Mouse (Mus musculus): ENCODE results near the gene Efna5. TPM values are rescaled to one million over a fixed set of nuclear protein-coding genes. Genes with fewer than 3 reads are reported as not detected.
A peak's percentile ranks its signal among the peaks of the same experiment; 100 is the strongest.

Efna5 gene
- total and polyA plus RNA-seq, 2 experiments, result 0.94 to 2.1 TPM

- Histone ChIP-seq H3K79me2 (ENCODE audit: control insufficient read depth, insufficient read depth, low read length) (no peaks in the 10 kb centered on the region), H3K4me1 (ENCODE audit: control insufficient read depth, insufficient read depth, low read length) (peaks cover 3% of the 10 kb centered on the region; the same call in 1 of the 2 replicates), H3K4me3 (ENCODE audit: insufficient read depth, low read depth, low read length) (peak overlapping the region; percentile 64), H3K27me3 (ENCODE audit: control insufficient read depth, insufficient read depth, low read length) (peaks cover 16% of the 10 kb centered on the region), H3K36me3 (ENCODE audit: control insufficient read depth, insufficient read depth, low read length) (no peaks in the 10 kb centered on the region), H3K27ac (replicated peaks; ENCODE audit: insufficient read depth, low read depth, low read length) (no peak overlapping the region), H3K9ac (ENCODE audit: low read depth, low read length) (peak overlapping the region; percentile 33; the same call in 1 of the 2 replicates)
- no peak for DNase-seq (ENCODE audit: extremely low read depth, low read depth, low spot score)
- WGBS, result 3% methylated on average over 45 of the region's 45 CpGs
- TF ChIP-seq POLR2A (IDR thresholded peaks at IDR 0.05; ENCODE audit: extremely low read depth, insufficient read depth, low read length) (no peak), CTCF (IDR thresholded peaks at IDR 0.05; ENCODE audit: low read depth, low read length) (no peak)
Observed at GRCm38 (mm10) chr17:62879526-62880310, 1.4 kb downstream of the Efna5 start.

- WGBS, result 20% methylated on average over 3 of the region's 3 CpGs
- DNase-seq (ENCODE audit: extremely low read depth, low read depth, low spot score), result peak; percentile 31
- Histone ChIP-seq H3K4me3 (ENCODE audit: insufficient read depth, low read depth, low read length) (no peak overlapping the region), H3K27me3 (ENCODE audit: control insufficient read depth, insufficient read depth, low read length) (peaks cover 8% of the 10 kb centered on the region; the same call in 1 of the 2 replicates), H3K9ac (ENCODE audit: low read depth, low read length) (no peak overlapping the region), H3K36me3 (ENCODE audit: control insufficient read depth, insufficient read depth, low read length) (no peaks in the 10 kb centered on the region), H3K79me2 (ENCODE audit: control insufficient read depth, insufficient read depth, low read length) (no peaks in the 10 kb centered on the region), H3K4me1 (ENCODE audit: control insufficient read depth, insufficient read depth, low read length) (no peaks in the 10 kb centered on the region), H3K27ac (replicated peaks; ENCODE audit: insufficient read depth, low read depth, low read length) (no peak overlapping the region)
- TF ChIP-seq CTCF (IDR thresholded peaks at IDR 0.05; ENCODE audit: low read depth, low read length), result no peak
- TF ChIP-seq POLR2A (IDR thresholded peaks at IDR 0.05; ENCODE audit: extremely low read depth, insufficient read depth, low read length), result no peak
Observed at GRCm38 (mm10) chr17:62875727-62876126, 5.4 kb downstream of the Efna5 start.

DNA sequence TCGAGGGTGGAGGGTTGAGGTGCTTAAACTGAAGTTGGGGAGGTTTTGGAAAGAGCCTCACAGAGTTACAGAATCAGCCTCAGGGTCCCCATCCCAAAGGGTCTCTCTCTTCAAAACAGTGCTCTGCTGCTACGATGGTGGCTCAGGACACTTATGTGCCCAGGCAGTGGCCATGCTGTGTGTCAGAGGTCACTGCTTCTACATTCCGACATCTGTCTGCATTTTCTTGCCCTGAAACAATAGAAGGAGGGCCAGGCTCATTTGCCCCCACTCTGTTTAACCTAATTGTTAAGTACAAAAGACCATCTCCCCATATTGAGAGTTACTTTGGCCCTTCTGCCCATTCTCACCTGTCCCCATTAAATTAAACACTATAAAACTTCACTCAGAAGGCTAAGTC, 9.2 kb downstream of the Efna5 start:
- Histone ChIP-seq H3K36me3 (ENCODE audit: control insufficient read depth, insufficient read depth, low read length) (no peaks in the 10 kb centered on the region), H3K4me1 (ENCODE audit: control insufficient read depth, insufficient read depth, low read length) (no peaks in the 10 kb centered on the region), H3K27me3 (ENCODE audit: control insufficient read depth, insufficient read depth, low read length) (no peaks in the 10 kb centered on the region), H3K9ac (ENCODE audit: low read depth, low read length) (no peak overlapping the region), H3K27ac (replicated peaks; ENCODE audit: insufficient read depth, low read depth, low read length) (no peak overlapping the region), H3K79me2 (ENCODE audit: control insufficient read depth, insufficient read depth, low read length) (no peaks in the 10 kb centered on the region), H3K4me3 (ENCODE audit: insufficient read depth, low read depth, low read length) (no peak overlapping the region)
- no peak for DNase-seq (ENCODE audit: extremely low read depth, low read depth, low spot score)
- TF ChIP-seq POLR2A (IDR thresholded peaks at IDR 0.05; ENCODE audit: extremely low read depth, insufficient read depth, low read length), result no peak
- no peak for TF ChIP-seq CTCF (IDR thresholded peaks at IDR 0.05; ENCODE audit: low read depth, low read length)
- 53% methylated on average over 3 of the region's 3 CpGs for WGBS

DNA sequence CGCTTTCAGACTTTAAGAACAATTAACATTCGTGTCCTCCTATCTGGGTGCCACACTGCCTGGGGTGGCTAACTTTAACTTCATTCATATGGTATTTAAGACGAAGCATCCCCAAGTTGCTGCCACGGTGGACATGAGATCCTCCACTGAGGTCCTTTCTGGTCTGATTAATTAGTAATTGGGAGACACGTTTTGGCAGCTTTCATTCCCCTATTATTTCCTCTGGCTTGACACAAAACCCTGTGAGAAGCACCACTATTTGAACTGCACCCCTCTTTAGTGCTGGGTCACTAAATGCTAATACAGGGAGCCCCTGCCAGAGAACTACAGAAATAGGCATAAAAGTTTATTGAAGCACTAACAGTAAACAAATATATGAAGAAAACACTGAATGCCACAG, 9.9 kb downstream of the Efna5 start:
- no peaks in the 10 kb centered on the region for H3K79me2 ChIP-seq (ENCODE audit: control insufficient read depth, insufficient read depth, low read length)
- H3K4me1 ChIP-seq (ENCODE audit: control insufficient read depth, insufficient read depth, low read length), result no peaks in the 10 kb centered on the region
- DNase-seq (ENCODE audit: extremely low read depth, low read depth, low spot score), result no peak
- no peak overlapping the region for H3K4me3 ChIP-seq (ENCODE audit: insufficient read depth, low read depth, low read length)
- H3K9ac ChIP-seq (ENCODE audit: low read depth, low read length), result no peak overlapping the region
- H3K27me3 ChIP-seq (ENCODE audit: control insufficient read depth, insufficient read depth, low read length), result no peaks in the 10 kb centered on the region
- WGBS, result 70% methylated on average over 5 of the region's 5 CpGs
- H3K36me3 ChIP-seq (ENCODE audit: control insufficient read depth, insufficient read depth, low read length), result no peaks in the 10 kb centered on the region
- H3K27ac ChIP-seq (replicated peaks; ENCODE audit: insufficient read depth, low read depth, low read length), result no peak overlapping the region
- TF ChIP-seq POLR2A (IDR thresholded peaks at IDR 0.05; ENCODE audit: extremely low read depth, insufficient read depth, low read length) (no peak), CTCF (IDR thresholded peaks at IDR 0.05; ENCODE audit: low read depth, low read length) (no peak)

DNA sequence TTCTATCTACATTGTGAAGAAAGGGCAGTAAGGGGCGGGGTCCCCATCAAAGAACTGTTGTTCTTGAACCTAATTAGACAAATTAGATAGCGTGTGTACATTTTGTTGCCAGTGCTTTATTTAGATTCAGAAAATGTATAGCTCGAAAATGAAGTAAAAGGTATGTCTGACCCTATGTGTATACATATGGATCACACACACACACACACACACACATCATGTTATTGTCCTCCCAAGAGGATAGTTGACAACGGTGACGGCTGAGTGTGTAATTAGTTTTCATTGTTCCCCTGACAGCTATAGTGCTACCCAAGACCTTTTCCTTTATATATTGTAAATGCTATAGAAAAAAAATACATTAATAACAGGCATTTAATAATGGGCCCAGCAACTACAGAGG, 10.7 kb downstream of the Efna5 start:
- TF ChIP-seq CTCF (IDR thresholded peaks at IDR 0.05; ENCODE audit: low read depth, low read length), result no peak
- no peak for TF ChIP-seq POLR2A (IDR thresholded peaks at IDR 0.05; ENCODE audit: extremely low read depth, insufficient read depth, low read length)
- Histone ChIP-seq H3K27me3 (ENCODE audit: control insufficient read depth, insufficient read depth, low read length) (no peaks in the 10 kb centered on the region), H3K27ac (replicated peaks; ENCODE audit: insufficient read depth, low read depth, low read length) (no peak overlapping the region), H3K4me1 (ENCODE audit: control insufficient read depth, insufficient read depth, low read length) (no peaks in the 10 kb centered on the region), H3K36me3 (ENCODE audit: control insufficient read depth, insufficient read depth, low read length) (no peaks in the 10 kb centered on the region), H3K79me2 (ENCODE audit: control insufficient read depth, insufficient read depth, low read length) (no peaks in the 10 kb centered on the region), H3K4me3 (ENCODE audit: insufficient read depth, low read depth, low read length) (no peak overlapping the region), H3K9ac (ENCODE audit: low read depth, low read length) (no peak overlapping the region)
- 85% methylated on average over 5 of the region's 5 CpGs for WGBS
- DNase-seq (ENCODE audit: extremely low read depth, low read depth, low spot score), result no peak

DNA sequence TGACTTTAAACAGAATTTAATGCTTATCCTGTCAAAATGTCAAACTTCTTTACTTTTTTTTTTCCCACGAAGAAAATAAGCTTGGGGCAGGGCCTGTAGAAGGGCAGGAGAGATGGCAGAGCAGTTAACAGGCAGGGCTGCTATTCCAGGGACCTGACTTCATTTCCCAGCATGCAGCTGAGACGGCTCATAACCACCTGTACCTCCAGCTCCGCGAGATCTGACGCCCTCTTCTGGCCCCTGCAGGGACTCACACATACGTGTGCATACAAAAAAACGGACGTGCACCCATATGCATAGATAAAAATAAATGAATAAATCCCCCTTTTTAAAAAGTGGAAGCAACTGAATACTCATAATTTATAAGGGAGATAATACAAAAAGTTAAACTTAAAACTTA, 16.2 kb downstream of the Efna5 start:
- no peak for DNase-seq (ENCODE audit: extremely low read depth, low read depth, low spot score)
- H3K4me3 ChIP-seq (ENCODE audit: insufficient read depth, low read depth, low read length), result no peak overlapping the region
- WGBS, result 94% methylated on average over 8 of the region's 8 CpGs
- TF ChIP-seq CTCF (IDR thresholded peaks at IDR 0.05; ENCODE audit: low read depth, low read length) (no peak), POLR2A (IDR thresholded peaks at IDR 0.05; ENCODE audit: extremely low read depth, insufficient read depth, low read length) (no peak)
- no peaks in the 10 kb centered on the region for H3K79me2 ChIP-seq (ENCODE audit: control insufficient read depth, insufficient read depth, low read length)
- no peaks in the 10 kb centered on the region for H3K27me3 ChIP-seq (ENCODE audit: control insufficient read depth, insufficient read depth, low read length)
- H3K27ac ChIP-seq (replicated peaks; ENCODE audit: insufficient read depth, low read depth, low read length), result no peak overlapping the region
- no peaks in the 10 kb centered on the region for H3K36me3 ChIP-seq (ENCODE audit: control insufficient read depth, insufficient read depth, low read length)
- H3K4me1 ChIP-seq (ENCODE audit: control insufficient read depth, insufficient read depth, low read length), result no peaks in the 10 kb centered on the region
- H3K9ac ChIP-seq (ENCODE audit: low read depth, low read length), result no peak overlapping the region
